Mouse (Mus musculus) heart, embryonic 11.5 days (tissue): Measurements from ENCODE around the gene Dgcr2. TPM values are rescaled to one million over a fixed set of nuclear protein-coding genes. Genes with fewer than 3 reads are reported as not detected.

Source experiments
- ATAC-seq: fragments of 200-750 bp; cut with Nextera tagmentation; replicated peaks from 2 replicates; pipeline ENCODE4 v1.8.0; 2017; ENCODE audit warnings: moderate library complexity; ENCODE audit not compliant: insufficient number of reproducible peaks, low FRiP score, low TSS enrichment
- H3K27ac ChIP-seq: fragments of 300-500 bp; sonication (generic); 2 replicates; pipeline ENCODE4 v1.5.1; 2014; ENCODE audit warnings: mild to moderate bottlenecking, low read depth, low read length
- H3K27me3 ChIP-seq: fragments of 300-500 bp; sonication (generic); 2 replicates; pipeline ENCODE4 v1.6.1; 2014; ENCODE audit warnings: mild to moderate bottlenecking, low read length, mixed read lengths; ENCODE audit not compliant: control insufficient read depth, insufficient read depth
- H3K36me3 ChIP-seq: fragments of 300-500 bp; sonication (generic); 2 replicates; pipeline ENCODE4 v1.6.1; 2014; ENCODE audit warnings: mild to moderate bottlenecking, low read length, moderate library complexity, mixed read lengths; ENCODE audit not compliant: control insufficient read depth, insufficient read depth
- H3K4me1 ChIP-seq: fragments of 300-500 bp; sonication (generic); 2 replicates; pipeline ENCODE4 v1.6.1; 2014; ENCODE audit warnings: low read length; ENCODE audit not compliant: control insufficient read depth, insufficient read depth
- H3K4me2 ChIP-seq: fragments of 300-500 bp; sonication (generic); 2 replicates; pipeline ENCODE4 v1.6.1; 2014; ENCODE audit warnings: mild to moderate bottlenecking, moderate library complexity
- H3K4me3 ChIP-seq: fragments of 300-500 bp; sonication (generic); 2 replicates; pipeline ENCODE4 v1.5.1; 2014; ENCODE audit warnings: low read depth, low read length
- H3K9ac ChIP-seq: fragments of 300-500 bp; sonication (generic); 2 replicates; pipeline ENCODE4 v1.6.1; 2014; ENCODE audit warnings: mild to moderate bottlenecking, low read depth, low read length, moderate library complexity
- H3K9me3 ChIP-seq: fragments of 300-500 bp; sonication (generic); replicated peaks from 2 replicates; pipeline ENCODE4 v1.6.1; 2016; ENCODE audit warnings: low read length; ENCODE audit not compliant: control insufficient read depth
- WGBS: fragments of 180-500 bp; shearing (Covaris S2); extraction: QIAGEN DNeasy Blood & Tissue Kit; methylation state at CpG from one replicate; pipeline ENCODE4 v1.1.7; 2014; ENCODE audit not compliant: insufficient replicate concordance; 5-methylcytosine and 5-hydroxymethylcytosine counted together
- polyA plus RNA-seq: library from polyadenylated mRNA; unstranded; fragments of >200 nt; fragmentation: Nextera tagmentation; extraction: Ambion mirVana; gene quantifications from 2 replicates; pipeline ENCODE4 v1.2.1, GENCODE M21; 2014

Dgcr2 gene
- polyA plus RNA-seq, 1 experiment from 2014 or later, result 44.8 TPM

GRCm38 (mm10) chr16:17833681-17834399 is 64.5 kb downstream of the Dgcr2 start:
- under 1% methylated on average over 71 of the region's 103 CpGs for WGBS
- Histone ChIP-seq H3K27me3 (peaks cover 87% of the 10 kb centered on the region), H3K4me2 (peak overlapping the region; percentile 97), H3K27ac (no peak overlapping the region), H3K9me3 (no peaks in the 10 kb centered on the region), H3K4me1 (no peaks in the 10 kb centered on the region), H3K9ac (peak overlapping the region; percentile 63; the same call in 1 of the 2 replicates), H3K36me3 (no peaks in the 10 kb centered on the region), H3K4me3 (peak overlapping the region; percentile 59)
- ATAC-seq, result 0 out of 2 replicates have a peak, but pooled peaks have one; percentile 23

- H3K36me3 ChIP-seq, result no peaks in the 10 kb centered on the region
- H3K9ac ChIP-seq, result peak overlapping the region; percentile 63; the same call in 1 of the 2 replicates
- H3K4me2 ChIP-seq, result peak overlapping the region; percentile 97
- H3K4me1 ChIP-seq, result no peaks in the 10 kb centered on the region
- H3K4me3 ChIP-seq, result peak overlapping the region; percentile 59
- H3K9me3 ChIP-seq, result no peaks in the 10 kb centered on the region
- peaks cover 88% of the 10 kb centered on the region for H3K27me3 ChIP-seq
- peak; percentile 50; the same call in 1 of the 2 replicates for ATAC-seq
- 2% methylated on average over 22 of the region's 37 CpGs for WGBS
- no peak overlapping the region for H3K27ac ChIP-seq
Observed at GRCm38 (mm10) chr16:17833321-17833680, 65.1 kb downstream of the Dgcr2 start.

GRCm38 (mm10) chr16:17832821-17833220 is 65.5 kb downstream of the Dgcr2 start, which contains the start of gene B830017H08Rik:
Gene B830017H08Rik, plus strand, starts transcription at chr16:17833121.
- Histone ChIP-seq H3K4me1 (no peaks in the 10 kb centered on the region), H3K4me2 (peak within 1 kb of the TSS; percentile 97), H3K9ac (peak within 1 kb of the TSS; percentile 63; the same call in 1 of the 2 replicates), H3K9me3 (no peaks in the 10 kb centered on the region), H3K36me3 (no peaks in the 10 kb centered on the region), H3K4me3 (peak within 1 kb of the TSS; percentile 59), H3K27ac (no peak within 1 kb of the TSS), H3K27me3 (peaks cover 89% of the 10 kb centered on the region)
- 27% methylated on average over 7 of the region's 7 CpGs for WGBS
- no peak for ATAC-seq

- WGBS, result 18% methylated on average over 11 of the region's 11 CpGs
- H3K4me1 ChIP-seq, result no peaks in the 10 kb centered on the region
- no peak overlapping the region for H3K4me3 ChIP-seq
- no peak for ATAC-seq
- H3K9ac ChIP-seq, result no peak overlapping the region
- H3K36me3 ChIP-seq, result no peaks in the 10 kb centered on the region
- H3K4me2 ChIP-seq, result no peak overlapping the region
- peaks cover 84% of the 10 kb centered on the region for H3K27me3 ChIP-seq
- H3K9me3 ChIP-seq, result no peaks in the 10 kb centered on the region
- no peak overlapping the region for H3K27ac ChIP-seq
Observed at GRCm38 (mm10) chr16:17831781-17832180, 66.6 kb downstream of the Dgcr2 start.

- H3K27ac ChIP-seq, result no peak overlapping the region
- no peak overlapping the region for H3K9ac ChIP-seq
- H3K4me2 ChIP-seq, result no peak overlapping the region
- ATAC-seq, result no peak
- no peak overlapping the region for H3K4me3 ChIP-seq
- H3K4me1 ChIP-seq, result no peaks in the 10 kb centered on the region
- no peaks in the 10 kb centered on the region for H3K9me3 ChIP-seq
- H3K27me3 ChIP-seq, result peaks cover 78% of the 10 kb centered on the region
- no peaks in the 10 kb centered on the region for H3K36me3 ChIP-seq
- WGBS, result 68% methylated on average over 10 of the region's 10 CpGs
Observed at GRCm38 (mm10) chr16:17830385-17831178, 67.8 kb downstream of the Dgcr2 start.

- Histone ChIP-seq H3K9me3 (no peaks in the 10 kb centered on the region), H3K27me3 (peaks cover 63% of the 10 kb centered on the region), H3K27ac (no peak overlapping the region), H3K4me3 (no peak overlapping the region), H3K9ac (no peak overlapping the region), H3K36me3 (no peaks in the 10 kb centered on the region), H3K4me1 (no peaks in the 10 kb centered on the region), H3K4me2 (no peak overlapping the region)
- 70% methylated on average over 3 of the region's 3 CpGs for WGBS
- no peak for ATAC-seq
Observed at GRCm38 (mm10) chr16:17828867-17829266, 69.5 kb downstream of the Dgcr2 start.

- Histone ChIP-seq H3K36me3 (no peaks in the 10 kb centered on the region), H3K4me2 (no peak overlapping the region), H3K27ac (no peak overlapping the region), H3K9ac (no peak overlapping the region), H3K9me3 (no peaks in the 10 kb centered on the region), H3K4me3 (no peak overlapping the region), H3K27me3 (peaks cover 56% of the 10 kb centered on the region), H3K4me1 (no peaks in the 10 kb centered on the region)
- no peak for ATAC-seq
- WGBS, result 62% methylated on average over 2 of the region's 2 CpGs
Observed at GRCm38 (mm10) chr16:17828229-17828628, 70.1 kb downstream of the Dgcr2 start.

- peaks cover 39% of the 10 kb centered on the region for H3K27me3 ChIP-seq
- H3K9ac ChIP-seq, result no peak overlapping the region
- H3K4me2 ChIP-seq, result no peak overlapping the region
- H3K27ac ChIP-seq, result no peak overlapping the region
- H3K9me3 ChIP-seq, result no peaks in the 10 kb centered on the region
- no peak for ATAC-seq
- H3K4me1 ChIP-seq, result no peaks in the 10 kb centered on the region
- WGBS, result 78% methylated on average over 2 of the region's 2 CpGs
- no peak overlapping the region for H3K4me3 ChIP-seq
- no peaks in the 10 kb centered on the region for H3K36me3 ChIP-seq
Observed at GRCm38 (mm10) chr16:17826500-17826899, 71.9 kb downstream of the Dgcr2 start.
